8 mouse cellular contexts compared by ENCODE assay signal in the genomic region with DNA sequence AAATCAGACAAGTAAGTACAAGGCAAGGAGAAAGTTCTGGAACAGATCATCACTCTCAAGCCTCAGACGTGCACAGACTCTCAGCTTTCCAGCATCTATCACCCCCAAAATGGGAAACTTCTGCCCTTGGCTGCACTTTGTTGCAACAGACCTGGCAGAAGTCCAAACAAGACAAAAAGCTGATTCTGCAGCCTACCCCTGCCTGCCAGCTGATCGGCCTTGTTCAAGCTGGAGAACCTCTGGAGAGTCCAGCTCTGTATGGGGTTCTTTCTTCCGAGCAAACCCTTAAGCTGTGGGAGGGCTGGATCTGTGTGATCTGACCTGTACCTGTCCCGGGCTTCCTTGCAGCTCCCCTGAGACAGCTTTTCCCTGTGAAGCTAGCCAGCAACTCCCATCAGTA.
DNase-seq lines count a peak whose midpoint lies in the region; ATAC-seq lines count a peak whose summit lies in the region.

No protein-coding gene starts in this region.

- no peak for ATAC-seq in activated CD4-positive, CD25-positive, alpha-beta regulatory T cell, adult 4 months

- DNase-seq in kidney, adult 11 months, result peak; percentile 63
- no peak for DNase-seq in kidney, adult 8-10 months
- peak; percentile 55 for DNase-seq in 416B (ENCODE audit: low read depth)
- DNase-seq in adrenal gland, postnatal 10 days, result peak; percentile 82
- DNase-seq in heart, adult 9 months (ENCODE audit: low spot score in 2 of 2), result peak; percentile 79 to 81
- DNase-seq in kidney, postnatal 25 days, result peak; percentile 53 to 75
- DNase-seq in ovary, postnatal 36 days (ENCODE audit: low spot score), result peak; percentile 53

Comparison
In these comparisons a context has a peak if more than half of its experiments do, and no peak if none do; other contexts are left out.
1. DNase-seq: peak in kidney, adult 11 months (single experiment), 416B (single experiment), adrenal gland, postnatal 10 days (single experiment), heart, adult 9 months (2 of 2), kidney, postnatal 25 days (2 of 2) and ovary, postnatal 36 days (single experiment); none in kidney, adult 8-10 months (0 of 2).